Mouse (Mus musculus) adrenal gland, postnatal 14 days (tissue): ENCODE data around the gene Sipa1l2. TPM values are rescaled to one million over a fixed set of nuclear protein-coding genes. Genes with fewer than 3 reads are reported as not detected.
"Not testable (repeated sequence)": the region's sequence is repeated elsewhere in the genome, so short reads cannot be mapped to it uniquely, and the experiment has no call there.

Experiments used
- DNase-seq: peaks from one replicate; pipeline ENCODE4 v3.0.0; 2021; ENCODE audit warnings: mixed read lengths
- total RNA-seq: library from RNA; stranded (reverse); gene quantifications from 2 replicates; pipeline ENCODE4 v1.2.3, GENCODE M21; 2021

The Sipa1l2 gene
- total RNA-seq, 1 experiment from 2014 or later, result 37.9 TPM

DNA sequence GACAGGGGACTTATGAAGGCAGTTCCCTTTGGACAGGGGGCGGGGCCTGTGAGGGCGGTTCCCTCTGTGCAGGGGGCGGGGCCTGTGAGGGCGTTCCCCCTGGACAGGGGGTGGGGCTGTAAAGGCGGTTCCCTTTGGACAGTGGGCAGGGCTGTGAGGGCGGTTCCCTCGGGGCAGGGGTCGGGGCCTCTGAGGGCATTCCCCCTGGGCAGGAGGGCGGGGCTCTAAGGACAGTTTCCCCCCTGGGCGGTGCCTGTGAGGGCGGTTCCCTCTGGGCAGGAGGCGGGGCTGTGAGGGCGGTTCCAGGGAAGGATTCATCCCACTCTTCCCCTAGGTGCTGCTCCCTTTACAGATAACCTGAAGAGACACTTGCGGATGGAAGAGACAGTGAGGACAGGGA, 171.6 kb downstream of the Sipa1l2 start:
- DNase-seq, result no peak

DNA sequence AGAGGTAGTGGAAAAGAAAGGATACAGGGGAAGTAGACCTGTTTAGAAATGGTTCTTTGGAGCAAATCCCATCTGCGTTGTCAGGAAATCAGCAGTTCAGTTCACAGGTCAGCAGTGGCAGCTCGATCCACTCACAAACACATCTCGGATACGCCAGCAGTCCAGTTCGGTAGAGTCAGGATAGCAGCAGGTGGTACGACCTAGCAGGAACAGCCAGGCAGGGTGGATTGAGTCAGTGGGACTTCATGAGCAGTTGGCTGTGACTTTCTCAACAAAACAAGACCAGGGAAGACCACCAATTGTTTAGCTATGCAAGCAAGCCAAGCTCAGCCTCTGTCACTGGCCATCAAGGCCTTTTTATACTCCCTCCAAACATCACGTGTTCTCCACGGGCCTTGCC, 173.9 kb downstream of the Sipa1l2 start:
- not testable (repeated sequence) for DNase-seq

DNA sequence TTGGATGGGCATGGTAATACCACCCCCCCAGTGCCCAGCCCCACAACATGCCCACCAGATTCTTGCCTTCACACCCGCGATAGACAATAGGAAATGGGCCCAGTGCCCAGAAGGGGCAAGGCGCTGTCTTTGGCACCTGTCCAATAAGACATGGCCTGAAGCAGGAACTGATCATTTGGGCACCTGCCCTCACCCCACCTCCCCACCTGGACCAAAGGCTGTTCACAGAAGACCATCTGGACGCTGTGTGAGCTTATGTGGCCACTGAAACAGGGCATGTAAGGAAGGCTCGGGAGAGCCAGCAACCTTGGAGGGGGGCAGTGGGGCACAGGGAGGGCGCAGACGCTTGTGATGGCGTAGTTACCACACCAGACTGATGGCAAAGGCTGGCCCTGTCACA, 174.6 kb downstream of the Sipa1l2 start:
- no peak for DNase-seq

DNA sequence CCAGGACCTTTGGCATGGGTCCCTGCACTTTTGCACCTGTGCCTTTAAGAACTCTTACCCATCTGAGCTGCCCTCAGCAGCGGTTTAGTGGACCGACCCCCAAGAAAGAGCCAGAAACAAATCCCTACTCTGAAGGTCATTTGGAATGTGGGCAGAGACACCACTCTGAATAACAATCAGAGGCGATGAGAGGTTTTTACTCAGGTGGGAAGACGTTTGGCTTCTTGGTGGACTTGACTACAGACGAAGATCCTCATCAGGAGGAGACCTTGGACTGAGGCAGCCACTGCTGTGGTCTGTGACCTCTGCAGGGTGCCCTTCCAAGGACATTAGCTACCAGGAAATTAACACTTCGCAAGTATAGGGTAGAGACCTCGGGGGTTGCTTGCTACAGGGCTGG, 177.9 kb downstream of the Sipa1l2 start:
- DNase-seq, result no peak

DNA sequence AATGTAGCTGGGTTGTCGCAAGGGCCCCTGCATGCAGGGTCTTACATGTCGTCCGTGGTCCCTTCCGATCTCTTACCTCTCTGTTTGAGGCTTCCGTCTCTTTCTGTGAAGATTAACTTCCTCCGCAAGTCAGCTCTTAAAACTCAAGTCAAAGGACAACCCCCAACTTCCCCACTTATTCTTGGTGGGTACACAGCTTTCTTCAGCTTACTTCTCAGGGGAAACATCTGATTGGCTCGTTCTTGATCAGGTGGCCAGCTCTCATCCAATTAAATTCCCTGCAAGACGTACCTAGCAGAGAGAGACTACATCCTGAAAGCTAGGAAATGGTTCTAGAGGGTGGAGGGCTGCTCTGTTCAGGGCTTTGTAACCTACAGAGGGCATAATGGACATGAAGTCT, 178.3 kb downstream of the Sipa1l2 start:
- no peak for DNase-seq

DNA sequence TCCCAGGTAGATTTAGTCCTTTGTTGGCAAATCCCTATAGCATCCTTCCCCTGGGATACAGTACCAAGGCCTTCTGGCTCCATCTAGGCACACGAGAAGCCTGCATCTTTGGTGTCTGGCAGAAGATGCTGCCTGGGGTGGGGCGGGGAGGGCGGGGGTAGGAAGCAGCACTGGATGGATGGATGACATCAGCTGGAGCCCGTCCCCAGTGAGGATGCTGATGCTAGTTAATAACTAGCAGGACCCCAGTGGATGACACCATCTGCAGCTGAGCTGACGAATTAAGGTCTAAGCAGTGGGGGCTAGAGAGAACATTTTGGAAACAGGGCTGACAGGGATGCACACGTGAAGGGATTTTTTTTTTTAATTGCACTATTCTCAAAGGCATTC, 179.1 kb downstream of the Sipa1l2 start:
- no peak for DNase-seq

DNA sequence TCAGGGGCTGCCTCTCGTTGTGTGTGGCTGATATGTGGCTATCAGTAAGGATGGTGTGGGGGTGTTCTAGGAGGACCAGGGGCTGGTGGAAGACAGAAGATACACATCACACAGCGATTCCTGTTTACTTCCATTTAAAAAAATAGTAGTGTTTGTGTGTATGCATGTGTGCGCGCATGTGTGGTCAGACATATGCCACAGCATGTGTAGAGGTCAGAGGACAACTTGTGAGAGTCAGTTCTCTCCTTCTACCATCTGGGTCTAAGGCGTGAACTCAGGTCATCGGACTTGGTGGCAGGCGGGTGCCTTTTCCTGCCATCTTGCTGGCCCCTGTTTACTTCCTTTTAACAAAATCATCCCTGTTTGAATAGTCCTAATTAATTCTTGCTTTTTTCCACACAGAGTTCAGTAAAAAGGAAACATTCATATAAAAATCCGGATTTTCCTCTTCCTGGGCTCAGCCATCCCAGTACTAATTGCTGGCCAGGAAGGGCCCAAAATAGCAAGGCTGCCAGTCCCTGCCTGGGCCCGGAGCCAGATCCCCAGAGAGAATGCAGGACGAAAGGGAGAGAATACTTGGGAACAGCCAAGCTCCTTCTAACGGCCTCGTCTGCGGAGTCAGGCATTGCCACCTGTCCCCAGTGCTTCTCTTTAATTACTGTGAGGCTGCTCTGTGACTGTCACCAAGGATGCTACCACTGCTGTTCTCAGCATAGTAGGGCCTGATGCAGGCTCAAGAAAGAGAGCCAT, 179.7 kb downstream of the Sipa1l2 start:
- peak; percentile 89 for DNase-seq

DNA sequence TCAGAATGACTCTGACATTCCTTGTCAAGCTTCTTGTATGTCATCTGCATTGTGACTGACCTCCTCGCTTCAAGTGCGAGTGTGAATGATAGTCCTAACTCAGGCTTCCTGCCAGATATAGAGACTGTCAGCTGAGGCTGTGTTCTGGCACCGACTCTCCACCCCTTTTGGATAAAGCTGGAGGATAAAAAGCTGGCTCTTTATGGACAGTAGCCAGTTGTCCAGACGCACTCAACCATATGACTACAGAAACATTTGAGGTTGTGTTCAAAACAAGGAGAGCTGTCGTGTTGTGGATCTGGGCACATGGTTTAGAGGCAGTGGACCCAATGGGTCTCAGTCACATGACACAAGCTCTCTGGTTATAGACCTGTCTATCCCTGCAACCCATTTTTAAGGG, 180.3 kb downstream of the Sipa1l2 start:
- peak; percentile 70 for DNase-seq

DNA sequence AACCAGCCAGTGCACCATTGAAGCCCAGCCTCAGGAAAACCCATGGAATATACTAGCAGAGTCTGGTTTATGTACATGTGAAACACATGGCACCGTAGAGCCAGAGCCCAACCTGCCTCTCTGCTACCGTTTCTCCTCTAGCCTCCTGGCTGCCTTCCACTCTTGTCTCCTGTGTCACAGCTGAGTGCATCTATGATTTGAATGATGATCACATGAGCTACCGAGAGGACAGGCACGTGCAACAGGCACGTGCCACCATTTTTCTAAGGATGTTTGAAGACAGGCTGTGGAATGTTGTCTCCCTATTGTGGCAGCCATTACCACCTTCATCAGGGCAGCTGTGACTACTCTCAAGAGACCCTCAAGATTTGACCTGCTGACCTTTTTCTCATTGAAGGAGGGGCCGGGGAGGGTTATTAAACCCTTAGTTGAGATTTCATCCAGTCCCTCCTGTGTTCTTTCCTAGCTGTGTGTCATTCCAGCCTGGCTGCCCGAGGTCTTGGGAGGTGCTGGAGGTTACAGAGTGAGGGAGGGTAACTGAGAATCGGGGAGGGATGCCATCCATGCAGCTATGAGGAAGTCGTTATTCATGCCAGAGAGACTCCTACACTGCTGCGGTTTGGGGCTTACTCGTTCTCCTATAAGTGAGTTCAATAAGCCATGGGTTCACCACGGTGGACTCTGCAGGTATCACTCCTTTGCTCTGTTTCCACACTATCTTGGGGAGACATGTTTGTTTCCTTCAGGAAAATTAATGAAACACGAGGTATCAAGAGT, 181.0 kb downstream of the Sipa1l2 start:
- DNase-seq, result no peak

DNA sequence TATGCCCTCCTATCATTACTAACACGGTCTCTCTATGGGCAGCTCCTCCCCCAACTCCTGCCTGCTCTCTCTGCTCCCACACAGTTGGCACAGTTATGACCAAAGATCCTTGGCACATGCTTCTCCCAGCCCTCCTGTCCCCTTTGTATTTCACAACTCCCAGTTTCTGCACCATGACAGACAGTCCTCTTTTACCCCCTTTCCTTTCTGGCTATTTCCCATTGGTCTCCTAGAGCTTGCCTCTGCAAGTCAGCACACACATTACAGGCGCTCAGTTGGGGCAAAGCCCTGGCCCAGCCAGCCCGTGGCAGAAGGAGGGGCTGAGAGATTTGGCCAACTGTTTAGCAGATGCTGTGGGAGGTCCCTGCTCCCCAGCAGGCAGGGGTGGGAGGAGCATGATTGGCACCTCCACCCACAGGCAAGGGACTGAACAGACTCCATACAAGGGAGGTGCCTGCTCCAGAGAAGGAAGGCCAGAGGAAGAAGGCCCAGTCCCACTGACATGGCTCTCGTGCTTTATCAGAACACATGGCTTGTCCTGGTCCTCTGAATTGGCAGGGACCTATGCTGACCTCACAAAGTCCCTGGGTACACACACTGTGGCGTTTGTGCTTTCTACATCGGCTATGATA, 184.0 kb downstream of the Sipa1l2 start:
- DNase-seq, result peak; percentile 90

DNA sequence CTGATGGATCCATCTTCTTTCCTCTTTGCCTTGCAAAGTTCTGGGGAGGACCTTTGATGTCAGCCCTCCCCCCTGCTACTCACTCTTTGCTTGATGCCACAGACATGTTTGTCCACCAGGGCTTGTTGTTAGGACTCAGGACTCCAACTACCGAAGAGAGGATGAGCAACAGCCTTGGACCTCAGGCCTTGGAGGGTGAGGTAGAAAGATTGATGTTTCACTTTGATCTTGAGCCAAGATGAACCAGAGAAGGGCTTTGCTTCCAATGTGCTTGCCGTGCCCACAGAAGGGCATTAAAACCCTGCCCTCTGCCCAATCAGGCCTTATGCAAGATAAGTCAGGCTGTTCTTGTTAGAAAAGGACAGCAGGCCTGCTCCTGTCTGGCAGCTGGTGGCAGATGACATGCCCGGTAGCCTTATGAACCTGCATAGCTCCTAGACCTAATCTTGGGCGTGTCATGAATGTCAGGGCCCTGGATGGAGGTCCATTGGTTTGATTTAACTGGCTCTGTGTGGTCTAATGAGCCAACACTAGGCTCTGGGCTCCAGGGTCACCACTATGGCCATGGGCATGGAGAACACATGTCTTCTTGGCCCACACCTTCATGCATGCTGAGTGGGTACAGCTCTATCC, 184.9 kb downstream of the Sipa1l2 start:
- peak; percentile 76 for DNase-seq

DNA sequence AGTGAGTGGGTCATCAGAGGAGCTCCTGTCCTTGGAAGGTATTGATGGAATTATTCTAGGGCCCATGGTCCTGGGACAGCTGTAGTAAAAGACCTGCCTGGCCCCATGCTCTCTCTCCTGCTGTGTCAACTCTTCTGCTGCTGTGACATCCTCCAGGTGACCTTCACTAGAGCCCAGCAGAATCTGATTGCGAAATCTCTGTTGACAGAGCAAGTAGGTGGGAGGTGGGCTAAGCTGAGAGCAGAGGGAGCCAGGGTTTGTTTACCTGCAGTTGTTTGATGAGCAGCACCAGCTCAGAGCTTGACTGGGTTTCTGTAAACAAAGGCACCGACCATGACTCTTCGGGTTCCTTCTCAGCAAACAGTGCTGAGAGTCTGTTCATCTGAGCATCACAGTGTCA, 187.9 kb downstream of the Sipa1l2 start:
- DNase-seq, result no peak

DNA sequence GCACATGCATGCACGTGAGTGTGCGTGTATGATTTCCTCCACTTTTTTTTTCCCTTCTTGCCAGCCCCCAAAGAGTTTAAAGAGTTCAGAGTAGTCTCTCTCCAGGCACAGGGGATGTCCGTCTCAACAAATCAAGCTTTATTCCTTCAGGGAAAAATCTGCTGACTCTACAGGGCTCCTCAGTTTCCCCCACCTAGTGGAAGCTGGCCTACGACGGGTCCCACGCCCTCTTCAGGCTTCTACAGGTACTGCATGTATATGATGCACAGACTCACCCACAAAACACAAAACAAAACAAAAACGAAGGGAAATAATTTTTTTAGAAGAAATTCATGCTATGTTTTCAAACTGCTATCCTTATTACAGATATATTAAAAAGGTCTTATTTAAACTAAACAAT, 189.7 kb downstream of the Sipa1l2 start:
- no peak for DNase-seq

DNA sequence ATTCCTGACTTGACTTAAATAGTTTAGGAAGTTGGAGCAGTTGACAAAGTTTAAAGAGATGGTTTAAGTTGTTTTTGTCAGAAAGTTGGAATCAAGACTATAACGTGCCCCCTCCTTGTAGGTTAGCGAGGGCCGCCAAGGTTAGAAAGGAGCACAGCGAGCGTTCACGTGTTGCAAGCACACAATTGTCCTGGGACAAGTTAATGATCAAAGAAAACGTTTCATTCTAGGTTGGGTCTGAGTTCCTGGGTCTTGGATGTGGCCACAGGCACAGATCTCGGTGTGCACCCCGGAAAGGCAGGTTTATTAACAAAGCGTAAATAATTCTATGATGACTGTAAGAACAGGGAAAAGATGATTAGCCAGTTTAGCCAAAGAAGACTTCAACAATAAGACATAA, 190.5 kb downstream of the Sipa1l2 start:
- DNase-seq, result no peak

DNA sequence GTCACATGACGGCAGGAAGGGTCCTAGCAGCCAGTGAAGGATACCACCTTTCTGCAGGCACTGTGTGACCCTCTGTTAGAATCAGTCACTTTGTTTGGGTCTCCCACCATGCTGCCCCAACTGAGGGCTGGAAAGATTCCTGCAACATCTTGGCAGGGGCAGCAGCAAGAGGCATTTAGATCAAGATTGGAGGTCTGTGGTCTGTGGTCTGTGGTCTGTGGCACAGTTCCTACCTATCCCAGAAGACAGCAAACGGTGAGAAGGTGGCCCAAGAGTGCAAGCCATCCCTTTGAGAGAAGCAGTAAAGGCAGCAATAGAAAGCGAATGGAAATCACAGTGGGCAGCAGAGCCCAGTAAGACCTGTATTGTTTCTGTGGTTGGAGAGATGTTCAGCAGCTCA, 191.9 kb downstream of the Sipa1l2 start:
- no peak for DNase-seq

DNA sequence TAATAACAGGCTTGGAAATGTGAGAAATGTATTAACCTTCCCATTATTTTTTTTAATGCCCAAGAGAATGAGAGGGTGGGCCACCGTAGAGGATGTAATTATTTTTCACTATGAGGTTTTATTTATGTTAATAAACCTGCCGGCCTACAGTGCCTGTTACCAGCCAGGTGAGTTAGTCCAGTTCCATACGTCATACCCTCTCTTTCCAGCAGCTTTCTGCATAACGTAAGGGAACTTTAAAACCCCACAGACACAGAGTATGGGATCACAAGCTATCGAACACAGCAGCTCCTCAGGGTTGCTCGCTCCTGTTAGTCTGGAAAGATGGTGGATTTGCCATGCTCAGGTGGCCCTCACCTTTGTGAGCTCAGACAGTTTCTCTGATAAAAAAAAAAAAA, 193.2 kb downstream of the Sipa1l2 start:
- no peak for DNase-seq

DNA sequence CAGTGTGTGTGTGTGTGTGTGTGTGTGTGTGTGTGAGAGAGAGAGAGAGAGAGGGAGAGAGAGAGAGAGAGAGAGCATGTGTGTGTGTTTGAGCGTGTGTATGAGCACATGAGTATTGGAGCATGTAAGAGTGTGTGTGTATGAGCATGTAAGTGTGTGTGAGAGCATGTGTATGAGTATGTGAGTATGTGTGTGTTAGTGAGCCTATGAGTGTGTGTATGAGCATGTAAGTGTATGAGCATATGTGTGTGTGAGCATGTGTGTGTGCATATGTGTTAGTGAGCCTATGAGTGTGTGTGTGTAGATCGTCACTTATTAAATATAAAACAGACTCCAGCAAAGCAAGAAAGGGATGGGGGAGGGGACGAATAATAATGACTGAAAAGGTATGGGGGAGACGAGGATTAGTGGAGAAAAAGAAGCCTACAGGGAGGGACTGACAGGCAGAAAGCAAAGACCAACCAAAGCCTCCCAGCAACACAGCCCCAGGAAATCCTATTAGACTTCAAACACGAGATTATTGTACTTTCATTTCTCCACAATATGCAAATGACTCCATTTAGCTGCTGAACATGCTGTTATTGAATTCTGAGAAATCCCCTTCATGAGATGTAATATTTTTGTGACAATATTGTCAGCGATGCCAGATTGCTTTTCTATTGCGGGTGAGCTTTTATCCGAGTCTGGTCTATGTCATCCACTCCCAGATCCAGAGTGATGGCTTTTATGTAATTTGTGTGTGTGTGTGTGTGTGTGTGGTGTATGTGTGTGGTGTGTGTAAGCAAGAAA, 193.8 kb downstream of the Sipa1l2 start:
- DNase-seq, result no peak

DNA sequence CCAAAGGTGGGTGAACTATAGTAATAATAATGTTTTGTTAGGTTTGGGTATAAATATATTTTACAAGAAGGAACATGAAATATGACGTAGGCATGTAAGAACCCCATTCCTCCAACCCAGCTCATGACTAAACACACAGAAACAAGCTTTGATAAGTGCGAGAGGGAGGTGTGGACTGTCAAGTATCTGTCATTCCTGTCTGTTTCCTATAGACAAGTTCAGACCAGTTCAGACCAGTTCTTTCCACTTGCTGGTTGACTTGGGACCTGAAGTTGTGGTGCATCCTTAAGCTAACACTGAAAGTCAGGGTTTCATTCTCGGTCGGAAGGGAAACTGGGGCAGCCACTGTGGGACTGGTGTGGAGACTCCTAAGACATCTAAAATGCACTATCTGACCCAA, 197.0 kb downstream of the Sipa1l2 start:
- no peak for DNase-seq

DNA sequence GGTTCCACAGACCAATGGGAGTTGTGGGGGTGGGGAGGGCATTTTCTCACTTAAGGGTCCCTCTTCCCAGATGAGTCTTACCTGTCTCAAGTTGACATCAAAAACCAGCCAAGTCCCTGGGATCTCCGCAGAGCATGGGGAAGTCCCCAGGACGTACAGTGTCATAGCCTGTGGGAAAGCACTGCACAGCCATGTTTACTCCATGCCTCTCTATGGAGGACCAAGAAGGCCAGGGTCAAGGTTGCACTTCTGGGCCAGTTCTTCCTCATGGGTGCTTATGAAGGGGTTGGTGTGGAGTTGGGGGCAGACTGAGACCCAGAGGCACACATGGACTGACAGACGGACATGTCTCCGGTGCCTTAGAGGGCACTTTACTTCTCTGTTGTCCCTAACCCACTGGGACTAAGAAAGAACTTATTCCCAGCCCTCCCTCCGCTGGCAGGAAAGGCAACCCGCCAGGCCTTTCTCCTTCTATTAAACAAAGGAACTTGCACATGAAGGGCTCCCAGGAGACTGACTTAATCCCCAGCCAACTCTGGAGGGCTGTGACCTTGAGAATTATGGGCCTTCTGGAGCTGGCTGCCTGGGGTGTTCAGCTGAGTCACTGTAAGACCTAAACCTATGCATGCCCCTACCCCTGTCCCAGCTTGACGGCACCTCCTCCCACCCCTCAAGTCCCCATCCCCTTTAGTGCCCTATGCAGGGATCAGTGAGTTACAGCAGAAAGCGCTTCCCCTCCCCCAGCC, 199.9 kb downstream of the Sipa1l2 start:
- peak; percentile 70 for DNase-seq

DNA sequence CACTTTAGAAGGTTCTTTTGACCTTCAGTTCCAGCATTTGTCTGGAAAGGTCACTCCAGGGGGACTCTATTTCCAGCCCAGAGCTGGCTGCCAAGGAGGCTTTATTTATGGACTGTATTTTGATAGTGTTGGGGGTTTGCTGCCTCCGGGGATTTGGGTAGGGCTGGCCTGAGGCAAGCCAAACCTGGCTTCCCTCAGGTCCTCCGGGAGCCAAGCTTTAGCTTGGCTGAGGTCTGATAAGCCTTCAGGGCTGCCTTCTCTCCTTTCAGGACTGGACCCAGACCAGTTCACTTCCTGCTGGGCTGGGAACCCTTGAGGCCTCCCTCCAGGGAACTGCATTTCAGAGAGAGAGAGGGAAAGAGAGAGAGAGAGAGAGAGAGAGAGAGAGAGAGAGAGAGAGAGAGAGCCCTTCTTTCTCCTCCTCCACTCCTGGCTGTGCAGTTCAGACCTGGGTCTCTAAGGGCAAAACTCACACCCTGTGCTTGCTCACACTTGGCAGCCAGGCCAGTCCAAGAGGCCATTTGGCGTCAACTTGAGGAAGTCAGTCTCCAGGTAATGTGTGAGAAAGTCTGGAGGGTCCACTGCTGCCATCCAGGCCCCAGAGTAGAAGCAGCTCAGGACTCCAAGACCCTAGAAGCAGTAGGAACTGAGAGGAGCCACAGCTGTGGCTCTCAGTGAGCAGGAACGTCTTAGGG, 201.1 kb downstream of the Sipa1l2 start:
- DNase-seq, result no peak
